Mouse (Mus musculus) urinary bladder, adult 18-20 months (tissue): Measurements from ENCODE around the gene Nelfcd.
A peak's percentile ranks its signal among the peaks of the same experiment; 100 is the strongest.

Experiments
- DNase-seq, 2 experiments: peaks; one replicate each; pipeline ENCODE4 v3.0.0; 2022; ENCODE audit warnings: low spot score in 2 of 2, mixed read lengths in 2 of 2

The Nelfcd gene

GRCm38 (mm10) chr2:174415731-174416310 lies at the start of gene Nelfcd:
Nelfcd (plus strand) TSS chr2:174415804.
- peak; percentile 89 to 90 for DNase-seq

GRCm38 (mm10) chr2:174366571-174366970 lies 49.0 kb upstream of the Nelfcd start:
- no peak for DNase-seq

DNA sequence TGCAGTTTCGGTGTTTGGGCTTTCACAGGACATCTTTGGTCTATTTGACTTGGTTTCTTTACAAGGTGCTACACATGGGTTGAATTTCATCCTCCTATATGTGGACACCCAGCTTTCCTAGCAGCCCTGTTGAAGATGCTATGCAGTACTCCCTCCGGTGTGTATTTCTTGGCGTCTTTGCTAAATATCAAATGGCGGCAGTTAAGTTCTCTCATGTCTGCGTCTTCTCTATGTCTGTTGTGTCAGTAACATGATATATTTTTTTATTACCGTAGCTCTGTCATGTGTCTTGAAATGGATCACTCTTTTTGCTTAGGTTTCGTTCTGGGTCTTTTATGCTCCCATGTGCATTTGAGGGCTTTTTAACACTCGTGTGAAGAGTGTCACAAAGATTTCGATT lies 34.6 kb upstream of the Nelfcd start:
- DNase-seq = no peak

GRCm38 (mm10) chr2:174391936-174392335 lies 23.7 kb upstream of the Nelfcd start:
- no peak for DNase-seq

DNA sequence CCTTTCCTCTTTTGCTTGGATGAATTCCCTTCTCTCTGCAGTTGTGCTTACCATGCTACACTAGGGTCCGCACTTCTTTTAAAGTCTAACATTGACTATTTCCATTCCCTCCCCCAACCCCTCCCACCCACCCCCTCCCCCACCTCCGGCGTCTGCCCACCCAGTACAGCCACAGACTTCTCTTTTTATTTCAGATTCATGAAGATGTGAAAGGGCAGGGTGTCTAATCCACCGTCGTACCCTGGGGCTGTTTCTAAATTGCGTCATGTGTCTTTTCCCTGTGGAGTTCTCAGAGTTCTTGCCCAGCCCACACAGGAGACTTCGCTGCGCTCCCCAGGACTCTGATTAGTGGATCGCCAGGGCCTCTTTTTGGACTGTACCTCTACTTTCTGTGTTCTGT lies 23.1 kb upstream of the Nelfcd start:
- DNase-seq = no peak

- DNase-seq = no peak
These were observed 22.2 kb upstream of the Nelfcd start for GRCm38 (mm10) chr2:174393383-174393782.

DNA sequence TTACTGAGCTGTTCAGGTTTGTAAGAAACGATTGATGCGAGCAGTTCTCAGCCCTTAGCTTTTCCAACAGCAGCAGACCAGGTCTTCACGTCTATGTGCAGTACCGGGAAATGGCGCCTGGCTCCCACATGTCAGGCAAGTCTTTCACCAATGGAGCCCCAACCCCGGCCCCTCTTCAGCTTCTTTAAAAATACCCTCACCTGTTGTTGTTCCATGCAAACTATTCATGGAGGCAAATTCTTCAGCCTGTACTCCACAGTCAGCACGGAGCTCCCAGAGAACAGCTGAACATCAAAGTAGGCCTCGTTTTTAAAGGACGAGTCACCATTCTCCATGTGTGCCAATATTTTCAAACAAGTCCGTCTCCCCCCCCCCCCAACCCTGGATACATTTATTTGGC lies 19.0 kb upstream of the Nelfcd start:
- DNase-seq = no peak

DNA sequence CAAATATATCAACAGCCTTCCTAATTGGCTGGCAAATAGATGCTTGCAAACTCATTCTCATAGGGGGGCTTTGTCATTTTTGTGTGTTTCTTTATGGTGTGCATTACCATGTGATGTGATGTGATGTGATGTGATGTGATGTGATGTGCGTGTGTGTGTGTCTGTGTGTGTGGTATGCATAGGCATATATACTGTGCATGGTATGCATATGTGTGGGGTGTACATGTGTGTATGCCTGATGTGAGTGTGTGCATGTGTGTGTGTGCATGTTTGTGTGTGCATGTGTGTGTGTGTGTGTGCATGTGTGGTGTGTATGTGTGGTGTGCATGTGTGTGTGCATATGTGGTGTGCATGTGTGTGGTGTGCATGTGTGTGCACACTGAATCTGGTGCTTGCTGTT lies 18.5 kb upstream of the Nelfcd start:
- no peak for DNase-seq

- DNase-seq = no peak
These were observed 17.7 kb upstream of the Nelfcd start for GRCm38 (mm10) chr2:174397881-174398280.

DNA sequence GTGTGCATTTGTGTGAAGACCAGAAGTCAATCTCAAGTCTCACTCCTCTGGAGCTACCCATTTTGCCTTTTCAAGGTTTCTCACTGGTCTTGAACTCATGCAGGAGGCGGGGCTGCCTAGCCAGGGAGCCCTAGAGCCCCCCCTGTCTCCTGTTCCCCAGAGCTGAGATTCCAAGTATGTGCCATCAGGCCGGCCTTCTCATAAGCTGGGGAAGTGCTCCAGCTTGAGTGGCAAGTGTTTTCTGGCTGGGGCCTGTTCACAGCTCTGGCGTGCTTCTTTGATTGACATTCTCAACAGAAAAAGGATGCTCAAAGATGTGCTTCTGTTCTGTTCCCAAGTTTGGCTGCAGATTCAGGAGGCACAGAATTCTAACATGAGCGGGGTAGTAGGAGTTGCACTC lies 15.2 kb upstream of the Nelfcd start:
- no peak for DNase-seq

GRCm38 (mm10) chr2:174410222-174410621 lies 5.4 kb upstream of the Nelfcd start:
- no peak for DNase-seq

- DNase-seq = no peak
These were observed 2.5 kb upstream of the Nelfcd start for GRCm38 (mm10) chr2:174413127-174413526.

DNA sequence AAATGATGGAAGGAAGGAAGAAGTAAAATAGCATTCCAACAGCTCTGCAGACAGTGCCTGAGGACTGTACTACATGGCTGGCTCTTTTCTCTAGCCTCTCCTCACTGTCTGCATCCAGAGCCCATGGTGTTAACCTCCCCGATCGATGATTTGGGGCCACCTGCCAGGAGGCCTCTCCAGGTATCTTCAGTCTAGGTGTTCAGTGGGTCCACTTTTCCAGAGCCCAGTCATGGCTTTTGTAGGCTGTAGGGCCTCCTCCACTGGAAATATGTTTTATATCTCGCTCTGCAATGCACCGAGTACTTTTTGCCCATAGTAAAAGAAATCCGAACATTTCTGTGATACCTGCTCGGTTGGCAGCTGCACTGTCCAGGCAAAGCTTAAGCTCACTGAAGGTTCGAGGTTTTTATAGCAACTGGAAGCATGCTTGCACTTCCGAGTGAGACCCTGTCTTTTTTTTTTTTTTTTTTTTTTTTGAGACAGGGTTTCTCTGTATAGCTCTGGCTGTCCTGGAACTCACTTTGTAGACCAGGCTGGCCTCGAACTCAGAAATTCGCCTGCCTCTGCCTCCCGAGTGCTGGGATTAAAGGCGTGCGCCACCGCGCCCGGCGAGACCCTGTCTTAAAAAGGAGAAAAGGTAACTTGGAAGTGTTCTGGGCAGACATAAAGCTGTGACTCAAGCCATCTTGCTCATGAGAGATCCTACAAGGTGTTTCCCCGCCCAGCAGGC lies 438 bp upstream of the Nelfcd start:
- DNase-seq = no peak

- DNase-seq = no peak
These were observed 5.5 kb downstream of the Nelfcd start for GRCm38 (mm10) chr2:174421107-174421506.

DNA sequence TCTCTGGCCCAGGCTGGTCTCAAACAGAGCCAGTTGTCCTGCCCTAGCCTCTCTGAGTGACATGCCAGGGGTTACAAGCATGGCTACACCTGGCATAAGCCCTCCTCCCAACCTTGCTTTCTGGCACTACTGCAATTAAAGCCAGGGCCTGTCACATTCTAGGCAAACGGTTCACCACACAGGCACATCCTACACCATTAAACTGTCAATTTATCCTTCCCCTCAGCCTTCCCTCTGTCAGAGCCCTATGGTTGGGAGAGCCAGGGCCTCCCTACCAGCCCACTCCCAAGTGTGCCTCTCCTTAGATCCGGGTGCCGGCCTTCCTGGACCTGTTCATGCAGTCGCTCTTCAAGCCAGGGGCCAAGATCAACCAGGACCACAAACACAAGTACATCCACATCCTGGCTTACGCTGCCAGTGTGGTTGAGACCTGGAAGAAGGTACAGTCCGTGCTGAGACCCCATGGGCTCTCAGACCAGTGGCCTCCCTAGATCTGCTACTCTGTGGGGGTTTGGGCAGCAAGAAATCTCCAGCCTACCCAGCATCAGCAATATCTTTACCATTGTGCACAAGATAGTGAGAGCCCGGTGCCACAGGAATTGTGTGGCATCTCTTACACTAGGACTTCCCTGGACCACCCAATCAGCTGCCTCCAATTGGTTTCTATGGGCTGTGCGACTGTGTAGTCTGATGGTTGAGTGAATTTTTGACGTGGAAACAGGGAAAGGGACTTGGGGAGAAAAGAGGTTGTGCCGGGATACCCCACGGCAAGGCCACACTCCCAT lies 8.9 kb downstream of the Nelfcd start:
- no peak for DNase-seq

- no peak for DNase-seq
These were observed 11.3 kb downstream of the Nelfcd start for GRCm38 (mm10) chr2:174426856-174427255.

DNA sequence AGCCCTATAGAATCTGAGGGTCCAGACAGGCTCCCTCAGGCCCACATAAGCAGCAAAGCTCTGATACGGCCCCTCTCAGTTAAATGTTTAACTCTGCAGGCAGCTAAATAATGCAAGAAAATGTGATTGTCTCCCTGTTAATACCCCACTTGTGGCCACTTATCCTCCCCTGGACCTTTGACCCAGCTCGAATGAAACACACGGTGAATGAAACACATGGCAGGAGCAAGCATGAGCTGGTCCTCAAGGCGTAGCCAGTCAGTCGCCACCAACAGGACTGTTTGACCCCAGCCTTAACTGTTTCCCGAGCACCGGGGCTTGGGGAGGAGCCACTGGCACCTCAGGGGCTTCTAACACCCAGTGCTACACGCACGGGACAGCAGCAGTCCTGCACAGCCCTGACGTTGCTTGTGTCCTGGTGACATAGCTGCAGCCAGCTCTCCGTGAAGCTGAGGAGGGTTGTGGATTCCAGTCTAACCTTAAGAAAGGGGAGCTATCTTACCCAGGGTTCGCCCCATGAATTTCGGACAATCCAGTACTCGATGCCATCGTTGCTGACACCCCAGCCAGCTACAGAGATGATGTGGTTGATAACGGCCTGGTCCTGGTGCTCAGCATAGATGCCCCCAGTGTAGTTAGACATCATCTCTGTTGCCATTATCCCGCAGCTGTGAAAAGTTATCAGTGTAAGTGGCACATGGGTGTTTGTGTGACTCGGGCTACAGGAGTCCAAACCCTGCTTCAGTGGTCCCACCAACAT lies 12.7 kb downstream of the Nelfcd start:
- DNase-seq = no peak

- DNase-seq = no peak
These were observed 13.5 kb downstream of the Nelfcd start for GRCm38 (mm10) chr2:174428996-174429591.

DNA sequence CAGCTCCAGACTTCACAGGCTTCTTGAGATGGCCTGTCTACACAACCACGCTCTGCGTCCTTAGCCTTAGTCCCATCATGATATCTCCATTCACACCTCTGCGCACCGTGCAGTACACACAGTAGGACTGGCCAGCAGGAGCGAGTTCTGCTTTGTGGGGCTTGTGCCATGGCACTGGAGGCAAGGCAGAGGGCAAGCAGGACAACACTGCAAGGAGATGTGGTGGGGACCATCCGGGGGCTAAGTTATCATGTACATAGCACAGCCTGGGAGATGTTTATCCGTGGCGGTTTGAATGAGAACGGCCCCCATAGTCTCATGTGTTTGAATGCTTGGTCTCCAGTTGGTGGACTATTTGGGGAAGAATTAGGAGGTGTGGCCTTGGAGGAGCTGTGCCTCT lies 19.3 kb downstream of the Nelfcd start:
- DNase-seq = no peak

- no peak for DNase-seq
These were observed 20.6 kb downstream of the Nelfcd start for GRCm38 (mm10) chr2:174436076-174436701.
